In genomic region chr5:114592463-114593160, GRCm38 (mm10) we compare ENCODE assay signal across 11 mouse cellular contexts. TPM values are rescaled to one million over a fixed set of nuclear protein-coding genes. Genes with fewer than 3 reads are reported as not detected.
A peak's percentile ranks its signal among the peaks of the same experiment; 100 is the strongest.
DNase-seq lines count a peak whose midpoint lies in the region; ATAC-seq lines count a peak whose summit lies in the region.
"Had no signal": no experiment of that assay in that cellular context is flagged by ENCODE, and none has a peak within 500 bp of the region (broad histone marks: within the 10 kb centered on the region; RNA-seq: fewer than 3 reads in every experiment).

No protein-coding gene starts in this region.

- peaks cover 16% of the 10 kb centered on the region for H3K27me3 ChIP-seq in limb, embryonic 12.5 days
- H3K27me3 ChIP-seq in limb, embryonic 10.5 days (ENCODE audit: low read depth, poor library complexity, severe bottlenecking), result no peaks in the 10 kb centered on the region
- peaks cover 7% of the 10 kb centered on the region for H3K27me3 ChIP-seq in forebrain, embryonic 10.5 days (ENCODE audit: poor library complexity, severe bottlenecking)
- H3K27me3 ChIP-seq in hindbrain, embryonic 15.5 days, result 0 out of 2 replicates have a peak, but pooled peaks cover 5% of the 10 kb centered on the region
- no peaks in the 10 kb centered on the region for H3K27me3 ChIP-seq in neural tube, embryonic 12.5 days (replicated peaks)
- H3K27me3 ChIP-seq: lung, embryonic 15.5 days; stomach, embryonic 15.5 days had no signal

- no peak for DNase-seq in limb, embryonic 10.5 days (ENCODE audit: low spot score)
- DNase-seq in forebrain, embryonic 10.5 days (ENCODE audit: extremely low spot score, low spot score), result no peak
- no peak for DNase-seq in gastrocnemius, postnatal 10 days
- no peak for DNase-seq in layer of hippocampus, adult 8-10 months (ENCODE audit: low spot score in 2 of 2)
- DNase-seq: right cerebral cortex, postnatal 14 days had no signal

- no peak overlapping the region for H3K27ac ChIP-seq in limb, embryonic 12.5 days
- H3K27ac ChIP-seq in limb, embryonic 10.5 days, result no peak overlapping the region
- peak overlapping the region; percentile 72 for H3K27ac ChIP-seq in forebrain, embryonic 10.5 days
- H3K27ac ChIP-seq in hindbrain, embryonic 15.5 days (replicated peaks), result peak overlapping the region; percentile 51
- H3K27ac ChIP-seq in neural tube, embryonic 12.5 days, result no peak overlapping the region

- no peak for ATAC-seq in limb, embryonic 12.5 days (ENCODE audit: insufficient number of reproducible peaks, insufficient read depth, low FRiP score, low TSS enrichment, low read depth)
- ATAC-seq in hindbrain, embryonic 15.5 days (ENCODE audit: low FRiP score, low read depth), result 0 out of 2 replicates have a peak, but pooled peaks have one; percentile 8
- no peak for ATAC-seq in neural tube, embryonic 12.5 days (ENCODE audit: low FRiP score, low read depth)
- no peak for ATAC-seq in CD4-positive, CD25-positive, alpha-beta regulatory T cell, adult 4 months

- WGBS in limb, embryonic 12.5 days, result 48% methylated on average over 19 of the region's 19 CpGs
- WGBS in limb, embryonic 10.5 days, result 73% methylated on average over 19 of the region's 19 CpGs
- WGBS in forebrain, embryonic 10.5 days, result 66% methylated on average over 19 of the region's 19 CpGs
- WGBS in hindbrain, embryonic 15.5 days, result 36% methylated on average over 19 of the region's 19 CpGs
- WGBS in neural tube, embryonic 12.5 days, result 47% methylated on average over 19 of the region's 19 CpGs

- H3K4me2 ChIP-seq in limb, embryonic 12.5 days, result 0 out of 2 replicates have a peak overlapping the region, but pooled peaks have one; percentile 4
- peak overlapping the region; percentile 22; the same call in 1 of the 2 replicates for H3K4me2 ChIP-seq in hindbrain, embryonic 15.5 days
- peak overlapping the region; percentile 7; the same call in 1 of the 2 replicates for H3K4me2 ChIP-seq in neural tube, embryonic 12.5 days (replicated peaks)
- H3K4me2 ChIP-seq: lung, embryonic 15.5 days; stomach, embryonic 15.5 days had no signal

- H3K4me3 ChIP-seq in limb, embryonic 12.5 days (replicated peaks), result no peak overlapping the region
- H3K4me3 ChIP-seq in limb, embryonic 10.5 days, result no peak overlapping the region
- no peak overlapping the region for H3K4me3 ChIP-seq in forebrain, embryonic 10.5 days
- H3K4me3 ChIP-seq in hindbrain, embryonic 15.5 days, result no peak overlapping the region
- no peak overlapping the region for H3K4me3 ChIP-seq in neural tube, embryonic 12.5 days
- H3K4me3 ChIP-seq: lung, embryonic 15.5 days; stomach, embryonic 15.5 days had no signal

- peaks cover 70% of the 10 kb centered on the region for H3K4me1 ChIP-seq in limb, embryonic 12.5 days (replicated peaks)
- peaks cover 97% of the 10 kb centered on the region for H3K4me1 ChIP-seq in limb, embryonic 10.5 days
- peaks cover 96% of the 10 kb centered on the region for H3K4me1 ChIP-seq in forebrain, embryonic 10.5 days
- H3K4me1 ChIP-seq in hindbrain, embryonic 15.5 days (replicated peaks), result peaks cover 85% of the 10 kb centered on the region
- H3K4me1 ChIP-seq in neural tube, embryonic 12.5 days, result peaks cover 84% of the 10 kb centered on the region

- H3K9me3 ChIP-seq in limb, embryonic 12.5 days, result no peaks in the 10 kb centered on the region
- H3K9me3 ChIP-seq in limb, embryonic 10.5 days (replicated peaks), result no peaks in the 10 kb centered on the region
- H3K9me3 ChIP-seq in forebrain, embryonic 10.5 days, result no peaks in the 10 kb centered on the region
- H3K9me3 ChIP-seq in hindbrain, embryonic 15.5 days, result no peaks in the 10 kb centered on the region
- H3K9me3 ChIP-seq in neural tube, embryonic 12.5 days, result no peaks in the 10 kb centered on the region
- H3K9me3 ChIP-seq: lung, embryonic 15.5 days; stomach, embryonic 15.5 days had no signal

- no peaks in the 10 kb centered on the region for H3K36me3 ChIP-seq in limb, embryonic 12.5 days
- no peaks in the 10 kb centered on the region for H3K36me3 ChIP-seq in limb, embryonic 10.5 days
- H3K36me3 ChIP-seq in forebrain, embryonic 10.5 days (replicated peaks), result peaks cover 23% of the 10 kb centered on the region
- H3K36me3 ChIP-seq in hindbrain, embryonic 15.5 days, result no peaks in the 10 kb centered on the region
- peaks cover 12% of the 10 kb centered on the region; the same call in 1 of the 2 replicates for H3K36me3 ChIP-seq in neural tube, embryonic 12.5 days
- H3K36me3 ChIP-seq: lung, embryonic 15.5 days; stomach, embryonic 15.5 days had no signal

- H3K9ac ChIP-seq in limb, embryonic 12.5 days (replicated peaks), result no peak overlapping the region
- H3K9ac ChIP-seq in hindbrain, embryonic 15.5 days, result 0 out of 2 replicates have a peak overlapping the region, but pooled peaks have one; percentile 17
- H3K9ac ChIP-seq in neural tube, embryonic 12.5 days, result no peak overlapping the region
- H3K9ac ChIP-seq: lung, embryonic 15.5 days; stomach, embryonic 15.5 days had no signal

RNA-seq across cellular contexts. Expression of gene Fam222a, which starts 24.8 kb away (rescaled TPM):
- 1.7 and 2.1 TPM in 2 replicates for polyA plus RNA-seq in limb, embryonic 12.5 days (2016; fragmentation: Nextera tagmentation; extraction: Ambion mirVana)
- polyA plus RNA-seq in limb, embryonic 10.5 days (2016; fragmentation: Nextera tagmentation; extraction: Ambion mirVana), result 1.4 and 1.9 TPM in 2 replicates
- polyA plus RNA-seq in forebrain, embryonic 10.5 days (2016; fragmentation: Nextera tagmentation; extraction: Ambion mirVana), result 3.9 and 4.1 TPM in 2 replicates
- 6.6 and 8.3 TPM in 2 replicates for polyA plus RNA-seq in hindbrain, embryonic 15.5 days (2015; fragmentation: Nextera tagmentation; extraction: Ambion mirVana)
- 7.2 and 8.0 TPM in 2 replicates for polyA plus RNA-seq in neural tube, embryonic 12.5 days (2016; fragmentation: Nextera tagmentation; extraction: Ambion mirVana)
- polyA plus RNA-seq in CD4-positive, CD25-positive, alpha-beta regulatory T cell, adult 4 months (2017; shearing (Covaris generic)), result not detected
- total RNA-seq in gastrocnemius, postnatal 10 days (2021), result 1 to 10 TPM; 1.5 to 1.8 TPM
- 1 to 10 TPM; 4.9 to 7.2 (median 6.7) TPM for total RNA-seq in layer of hippocampus, adult 8-10 months (2022)

Comparison
In these comparisons a context has a peak if more than half of its experiments do, and no peak if none do; other contexts are left out.
1. H3K27ac ChIP-seq: peak in forebrain, embryonic 10.5 days (single experiment) and hindbrain, embryonic 15.5 days (single experiment); none in limb, embryonic 12.5 days (single experiment), limb, embryonic 10.5 days (single experiment) and neural tube, embryonic 12.5 days (single experiment).
2. Peak in every context shown above with its lines, with median percentiles within 50 percentile points of each other: H3K4me2 ChIP-seq.